Comparison of ENCODE assay signal across 8 mouse cellular contexts in the genomic region with DNA sequence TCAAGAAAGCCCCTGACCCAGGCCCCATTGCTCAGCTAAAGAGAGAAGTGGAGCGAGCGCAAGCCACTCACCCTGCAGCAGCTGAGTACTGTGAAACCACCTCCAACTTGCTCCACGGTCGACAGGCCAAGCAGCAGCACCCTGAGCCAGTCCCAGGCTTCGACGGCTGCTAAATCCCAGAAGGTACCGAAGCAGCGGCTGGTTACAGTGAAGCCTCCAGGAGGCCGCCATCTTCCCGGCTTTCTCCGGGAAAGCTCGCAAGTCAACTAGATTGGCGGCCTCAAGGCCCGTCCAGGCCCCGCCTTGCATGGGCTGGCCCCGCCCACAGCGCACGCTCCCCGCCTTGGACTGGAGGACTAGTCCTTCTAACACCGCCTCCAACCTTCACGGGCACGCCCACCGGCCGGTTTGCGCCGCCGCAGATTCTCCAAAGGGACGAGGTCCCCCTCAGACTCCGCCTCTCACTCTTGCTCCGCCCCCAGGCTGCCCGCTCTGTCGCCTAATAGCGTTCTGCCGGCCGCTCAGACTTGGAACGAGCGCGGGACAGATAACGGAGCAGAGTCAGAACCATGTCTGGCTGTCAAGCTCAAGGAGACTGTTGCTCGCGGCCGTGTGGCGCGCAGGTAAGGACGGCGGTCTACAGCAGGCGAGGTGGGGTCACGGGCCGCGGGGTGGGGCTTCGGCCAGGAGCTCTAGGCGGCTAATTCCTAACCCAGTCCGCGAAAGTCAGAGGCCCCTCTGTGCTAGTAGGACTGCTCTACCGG. TPM values are rescaled to one million over a fixed set of nuclear protein-coding genes. Genes with fewer than 3 reads are reported as not detected.
A peak's percentile ranks its signal among the peaks of the same experiment; 100 is the strongest.
DNase-seq lines count a peak whose midpoint lies in the region; ATAC-seq and TF ChIP-seq lines count a peak whose summit lies in the region.

A gene (minus strand): TSS at position 295 of the 764 bp plus-strand sequence.
A gene (plus strand): TSS at position 457 of the 764 bp plus-strand sequence.

- peak within 1 kb of the TSS; percentile 87 for H3K4me3 ChIP-seq in cortical plate, adult 2 months (ENCODE audit: insufficient read depth, low read length)
- H3K4me3 ChIP-seq in megakaryocyte, embryonic 14.5 days (replicated peaks) = peak within 1 kb of the TSS; percentile 100

- peak; percentile 98 for ATAC-seq in activated CD4-positive, CD25-positive, alpha-beta regulatory T cell, adult 4 months

- no peak for TF ChIP-seq CTCF in cortical plate, adult 2 months (IDR thresholded peaks at IDR 0.05; ENCODE audit: extremely low read depth, insufficient read depth, low read length)

- DNase-seq in gastrocnemius, adult 8-10 months (ENCODE audit: low spot score in 2 of 2) = peak; percentile 100
- peak; percentile 85 for DNase-seq in hindlimb bud, embryonic 11.5 days (ENCODE audit: extremely low spot score, low read depth, low spot score)
- DNase-seq in left cerebral cortex, adult 8-10 months (ENCODE audit: low spot score in 2 of 2) = peak; percentile 99 to 100
- DNase-seq in right cerebral cortex, postnatal 10 days (ENCODE audit: low spot score in 2 of 2) = peak; percentile 100
- peak; percentile 100 for DNase-seq in urinary bladder, postnatal 25 days (ENCODE audit: low spot score)

- H3K36me3 ChIP-seq in megakaryocyte, embryonic 14.5 days (replicated peaks; ENCODE audit: low read length) = peaks cover 19% of the 10 kb centered on the region

- H3K4me1 ChIP-seq in cortical plate, adult 2 months (ENCODE audit: control insufficient read depth, insufficient read depth, low read length) = peaks cover 2% of the 10 kb centered on the region; the same call in 1 of the 2 replicates
- peaks cover 54% of the 10 kb centered on the region for H3K4me1 ChIP-seq in megakaryocyte, embryonic 14.5 days

- H3K9me3 ChIP-seq in megakaryocyte, embryonic 14.5 days = 0 out of 2 replicates have a peak, but pooled peaks cover 3% of the 10 kb centered on the region

- peak; percentile 85 for TF ChIP-seq POLR2A in cortical plate, adult 2 months (IDR thresholded peaks at IDR 0.05; ENCODE audit: extremely low read depth, insufficient read depth, low read length)

- H3K27me3 ChIP-seq in megakaryocyte, embryonic 14.5 days (replicated peaks) = no peaks in the 10 kb centered on the region

- H3K27ac ChIP-seq in cortical plate, adult 2 months (ENCODE audit: insufficient read depth, low read length) = peak within 1 kb of the TSS; percentile 77

RNA-seq across cellular contexts. Expression of the first gene that starts in this region (rescaled TPM):
- polyA plus RNA-seq in activated CD4-positive, CD25-positive, alpha-beta regulatory T cell, adult 4 months (2017; shearing (Covaris generic)) = 10 to 100 TPM; 18.4 to 19.8 TPM
- polyA plus RNA-seq in cortical plate, adult 2 months (2012; rRNA removed) = 47.7 and 48.4 TPM in 2 replicates
- total RNA-seq in gastrocnemius, adult 8-10 months (2022) = 10 to 100 TPM; 62.9 to 84.8 (median 77.1) TPM
- 10 to 100 TPM; 48.3 to 59.4 (median 53.2) TPM for total RNA-seq in left cerebral cortex, adult 8-10 months (2022)
- polyA plus RNA-seq in megakaryocyte, embryonic 14.5 days (2012; ENCODE audit: insufficient read depth, low replicate concordance) = 1.2 TPM in 1 of 2 replicates, not detected in the other

RNA-seq across cellular contexts. Expression of the second gene that starts in this region (rescaled TPM):
- 10 to 100 TPM; 27.2 to 40.5 TPM for polyA plus RNA-seq in activated CD4-positive, CD25-positive, alpha-beta regulatory T cell, adult 4 months (2017; shearing (Covaris generic))
- polyA plus RNA-seq in cortical plate, adult 2 months (2012; rRNA removed) = 32.4 and 35.4 TPM in 2 replicates
- total RNA-seq in gastrocnemius, adult 8-10 months (2022) = 10 to 100 TPM; 35.8 to 44.6 (median 37.9) TPM
- 10 to 100 TPM; 12.3 to 21.8 (median 17.3) TPM for total RNA-seq in left cerebral cortex, adult 8-10 months (2022)
- polyA plus RNA-seq in megakaryocyte, embryonic 14.5 days (2012; ENCODE audit: insufficient read depth, low replicate concordance) = 3.0 and 27.1 TPM in 2 replicates

Comparison
In these comparisons a context has a peak if more than half of its experiments do, and no peak if none do; other contexts are left out.
1. Peak in every context shown above with its lines: DNase-seq, ATAC-seq, H3K4me3 ChIP-seq and H3K27ac ChIP-seq.